Mouse (Mus musculus) kidney, embryonic 14.5 days (tissue): ENCODE data around the gene Fam163b. TPM values are rescaled to one million over a fixed set of nuclear protein-coding genes. Genes with fewer than 3 reads are reported as not detected.

Experiments
- ATAC-seq: fragments of 200-750 bp; cut with Nextera tagmentation; 2 replicates; pipeline ENCODE4 v1.8.0; 2017; ENCODE audit warnings: moderate number of reproducible peaks, mild to moderate bottlenecking, moderate TSS enrichment, moderate library complexity; ENCODE audit not compliant: low FRiP score, low TSS enrichment
- H3K27ac ChIP-seq: fragments of 300-500 bp; sonication (generic); 2 replicates; pipeline ENCODE4 v1.5.1; 2014; ENCODE audit warnings: low read depth, mild to moderate bottlenecking, low read length, moderate library complexity, mixed read lengths
- H3K27me3 ChIP-seq: fragments of 300-500 bp; sonication (generic); 2 replicates; pipeline ENCODE4 v1.6.1; 2014; ENCODE audit warnings: mild to moderate bottlenecking, low read length; ENCODE audit not compliant: control insufficient read depth, insufficient read depth
- H3K36me3 ChIP-seq: fragments of 300-500 bp; sonication (generic); 2 replicates; pipeline ENCODE4 v1.6.1; 2014; ENCODE audit warnings: low read length, mixed read lengths; ENCODE audit not compliant: control insufficient read depth, insufficient read depth
- H3K4me1 ChIP-seq: fragments of 300-500 bp; sonication (generic); 2 replicates; pipeline ENCODE4 v1.6.1; 2014; ENCODE audit warnings: low read length, mixed read lengths; ENCODE audit not compliant: control insufficient read depth, insufficient read depth
- H3K4me2 ChIP-seq: fragments of 300-500 bp; sonication (generic); replicated peaks from 2 replicates; pipeline ENCODE4 v1.6.1; 2014; ENCODE audit warnings: low read depth, mild to moderate bottlenecking, low read length
- H3K4me3 ChIP-seq: fragments of 300-500 bp; sonication (generic); 2 replicates; pipeline ENCODE4 v1.5.1; 2014; ENCODE audit warnings: mild to moderate bottlenecking, low read length
- H3K9ac ChIP-seq: fragments of 300-500 bp; sonication (generic); 2 replicates; pipeline ENCODE4 v1.6.1; 2014; ENCODE audit warnings: low read depth, mild to moderate bottlenecking, low read length, moderate library complexity
- H3K9me3 ChIP-seq: fragments of 300-500 bp; sonication (generic); 2 replicates; pipeline ENCODE4 v1.6.1; 2016; ENCODE audit warnings: low read length; ENCODE audit not compliant: control insufficient read depth
- WGBS: fragments of 180-500 bp; shearing (Covaris S2); extraction: QIAGEN DNeasy Blood & Tissue Kit; methylation state at CpG from one replicate; pipeline ENCODE4 v1.1.7; 2014; 5-methylcytosine and 5-hydroxymethylcytosine counted together
- polyA plus RNA-seq: library from polyadenylated mRNA; unstranded; fragments of >200 nt; fragmentation: Nextera tagmentation; extraction: Ambion mirVana; gene quantifications from 2 replicates; pipeline ENCODE4 v1.2.1, GENCODE M21; 2014

Fam163b gene
- polyA plus RNA-seq, 1 experiment from 2014 or later = not detected

DNA sequence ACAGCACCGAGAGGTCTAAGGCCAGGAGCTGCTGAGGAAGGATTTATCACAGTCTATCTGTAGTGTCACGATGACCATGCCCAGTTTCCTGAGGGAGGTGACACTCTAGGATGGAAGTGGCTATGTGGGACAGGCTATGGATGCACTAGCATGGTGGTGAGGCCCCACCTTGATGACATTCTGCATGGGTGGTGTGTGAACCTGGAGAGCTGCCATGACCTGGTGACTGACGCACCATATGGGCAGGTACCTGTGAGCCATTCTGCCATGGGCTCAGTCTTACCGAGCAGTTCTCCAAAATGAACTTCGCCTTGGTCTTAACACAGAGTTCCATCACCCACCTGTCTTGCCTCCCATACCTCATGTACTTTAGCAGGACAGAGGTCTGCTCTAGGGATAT is 54.7 kb downstream of the Fam163b start:
- 85% methylated on average over 5 of the region's 5 CpGs for WGBS

DNA sequence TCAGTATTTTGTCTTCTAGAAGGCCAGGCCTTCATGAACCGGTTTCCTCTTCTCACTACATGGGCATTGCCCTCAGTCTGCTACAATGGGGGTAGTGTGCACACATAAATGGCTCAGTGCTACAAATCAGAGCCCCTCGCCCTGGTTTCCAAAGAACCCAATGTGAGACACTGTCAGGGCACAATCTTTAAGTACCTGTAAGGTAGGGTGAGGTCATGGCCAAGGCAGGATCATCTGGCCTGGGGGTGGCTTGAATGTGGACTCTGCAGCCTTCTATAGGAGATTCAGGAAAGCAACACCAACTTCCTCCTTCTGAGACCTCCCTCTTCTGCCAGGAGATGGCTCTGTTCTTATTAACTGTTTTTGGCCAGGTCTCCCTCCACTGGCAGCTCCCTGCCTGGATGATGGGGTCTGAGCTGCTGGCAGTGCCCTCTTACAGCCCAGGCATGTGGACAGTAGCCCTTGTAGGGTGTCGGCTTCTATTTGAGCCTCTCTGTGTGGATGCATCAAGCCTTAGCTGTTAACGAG is 55.7 kb downstream of the Fam163b start:
- no peaks in the 10 kb centered on the region for H3K27me3 ChIP-seq
- no peaks in the 10 kb centered on the region for H3K9me3 ChIP-seq
- H3K36me3 ChIP-seq = no peaks in the 10 kb centered on the region
- no peak overlapping the region for H3K27ac ChIP-seq
- no peak overlapping the region for H3K9ac ChIP-seq
- no peak for ATAC-seq
- H3K4me3 ChIP-seq = no peak overlapping the region
- H3K4me1 ChIP-seq = peaks cover 24% of the 10 kb centered on the region; the same call in 1 of the 2 replicates
- 85% methylated on average over 4 of the region's 4 CpGs for WGBS
- no peak overlapping the region for H3K4me2 ChIP-seq

More for the DNA sequence above, 54.7 kb downstream of the Fam163b start:
- peaks cover 24% of the 10 kb centered on the region; the same call in 1 of the 2 replicates for H3K4me1 ChIP-seq
- no peaks in the 10 kb centered on the region for H3K9me3 ChIP-seq
- no peaks in the 10 kb centered on the region for H3K36me3 ChIP-seq
- H3K27ac ChIP-seq = no peak overlapping the region
- H3K4me3 ChIP-seq = no peak overlapping the region
- no peak overlapping the region for H3K4me2 ChIP-seq
- ATAC-seq = no peak
- no peak overlapping the region for H3K9ac ChIP-seq
- no peaks in the 10 kb centered on the region for H3K27me3 ChIP-seq

DNA sequence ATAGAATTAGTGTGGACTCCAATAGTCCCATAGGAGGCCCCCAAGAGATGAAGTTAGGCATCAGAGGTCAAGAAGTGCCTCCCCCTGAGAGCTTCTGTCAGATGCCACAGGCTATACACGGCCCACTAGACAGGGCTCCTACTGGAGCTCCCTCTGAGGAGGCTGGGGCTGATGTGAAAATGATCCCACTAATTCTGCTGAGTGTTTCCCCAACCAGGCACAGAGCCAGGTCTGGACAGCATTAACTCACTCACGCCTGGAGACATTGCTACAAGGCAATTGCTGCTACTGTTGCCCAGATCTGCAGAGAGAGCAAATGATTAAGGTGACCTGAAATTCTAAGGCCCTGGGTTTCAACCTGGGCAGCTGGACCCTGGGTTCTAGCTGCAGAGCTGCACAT is 56.5 kb downstream of the Fam163b start:
- Histone ChIP-seq H3K4me1 (peaks cover 24% of the 10 kb centered on the region; the same call in 1 of the 2 replicates), H3K27me3 (no peaks in the 10 kb centered on the region), H3K4me2 (no peak overlapping the region), H3K27ac (no peak overlapping the region), H3K4me3 (no peak overlapping the region), H3K9ac (no peak overlapping the region), H3K36me3 (no peaks in the 10 kb centered on the region), H3K9me3 (no peaks in the 10 kb centered on the region)
- ATAC-seq = no peak
- 18% methylated on average over 2 of the region's 2 CpGs for WGBS

DNA sequence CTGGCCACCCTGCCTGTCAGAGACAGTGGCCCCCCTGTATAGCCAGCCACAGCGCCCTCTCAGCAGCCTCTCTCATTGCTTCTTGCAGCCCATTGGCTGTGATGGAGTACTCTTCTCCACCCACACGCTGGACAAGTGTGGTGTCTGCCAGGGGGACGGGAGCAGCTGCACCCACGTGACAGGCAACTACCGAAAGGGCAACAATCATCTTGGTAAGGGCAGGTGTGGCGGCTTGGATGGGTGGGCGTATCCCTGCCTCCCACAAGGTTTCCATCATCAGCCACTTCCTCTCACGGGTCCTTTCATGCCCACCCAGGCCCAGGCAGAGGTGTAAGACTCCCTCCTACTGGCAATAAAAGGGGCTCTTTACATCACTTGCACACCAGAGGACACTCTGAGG is 57.3 kb downstream of the Fam163b start:
- Histone ChIP-seq H3K4me3 (no peak overlapping the region), H3K4me1 (peaks cover 24% of the 10 kb centered on the region; the same call in 1 of the 2 replicates), H3K27ac (no peak overlapping the region), H3K9me3 (no peaks in the 10 kb centered on the region), H3K27me3 (no peaks in the 10 kb centered on the region; the same call in 1 of the 2 replicates), H3K9ac (no peak overlapping the region), H3K36me3 (no peaks in the 10 kb centered on the region), H3K4me2 (no peak overlapping the region)
- 0 out of 2 replicates have a peak, but pooled peaks have one; percentile 65 for ATAC-seq
- 21% methylated on average over 8 of the region's 8 CpGs for WGBS

- no peaks in the 10 kb centered on the region for H3K9me3 ChIP-seq
- H3K4me2 ChIP-seq = no peak overlapping the region
- H3K9ac ChIP-seq = no peak overlapping the region
- H3K4me1 ChIP-seq = peaks cover 34% of the 10 kb centered on the region
- no peaks in the 10 kb centered on the region for H3K36me3 ChIP-seq
- no peak overlapping the region for H3K4me3 ChIP-seq
- 54% methylated on average over 12 of the region's 12 CpGs for WGBS
- no peak for ATAC-seq
- H3K27ac ChIP-seq = no peak overlapping the region
- no peaks in the 10 kb centered on the region; the same call in 1 of the 2 replicates for H3K27me3 ChIP-seq
Observed at GRCm38 (mm10) chr2:27083761-27084475, 58.4 kb downstream of the Fam163b start.

- no peak overlapping the region for H3K4me3 ChIP-seq
- 34% methylated on average over 2 of the region's 2 CpGs for WGBS
- H3K9me3 ChIP-seq = no peaks in the 10 kb centered on the region
- no peaks in the 10 kb centered on the region; the same call in 1 of the 2 replicates for H3K27me3 ChIP-seq
- H3K9ac ChIP-seq = no peak overlapping the region
- no peaks in the 10 kb centered on the region for H3K36me3 ChIP-seq
- peak overlapping the region; percentile 26 for H3K4me2 ChIP-seq
- H3K27ac ChIP-seq = no peak overlapping the region
- peak; percentile 6; the same call in 1 of the 2 replicates for ATAC-seq
- peaks cover 30% of the 10 kb centered on the region for H3K4me1 ChIP-seq
Observed at GRCm38 (mm10) chr2:27079649-27080048, 62.6 kb downstream of the Fam163b start.

DNA sequence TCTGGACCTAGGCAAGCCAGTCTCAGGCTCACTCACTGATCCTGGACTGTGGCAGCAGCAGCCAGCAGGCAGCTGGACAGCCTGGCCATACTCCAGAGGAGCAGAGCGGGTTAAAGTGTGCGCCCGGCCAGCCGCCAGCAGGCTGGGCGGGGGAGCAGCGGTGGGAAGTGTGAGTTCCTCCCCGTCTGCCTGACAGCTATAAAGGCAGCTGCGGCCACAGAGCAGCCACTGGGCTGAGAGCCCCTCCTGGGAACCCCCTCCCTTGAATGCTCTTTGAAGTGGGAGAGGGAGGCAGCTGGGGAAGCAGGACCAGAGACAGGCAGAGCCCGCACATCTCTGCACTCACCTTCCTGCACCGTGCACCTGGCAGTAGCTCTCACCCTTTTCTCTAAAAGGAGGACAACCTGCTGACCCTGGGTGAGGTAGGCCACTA is 63.1 kb downstream of the Fam163b start, which contains the start of gene Adamtsl2:
TSS of gene Adamtsl2 (plus strand) at position 228 of the 433 bp plus-strand sequence.
- H3K4me1 ChIP-seq = peaks cover 27% of the 10 kb centered on the region
- no peaks in the 10 kb centered on the region; the same call in 1 of the 2 replicates for H3K27me3 ChIP-seq
- peak within 1 kb of the TSS; percentile 26 for H3K4me2 ChIP-seq
- ATAC-seq = peak; percentile 84
- WGBS = under 1% methylated on average over 10 of the region's 10 CpGs
- no peaks in the 10 kb centered on the region for H3K9me3 ChIP-seq
- H3K9ac ChIP-seq = no peak within 1 kb of the TSS
- no peaks in the 10 kb centered on the region for H3K36me3 ChIP-seq
- no peak within 1 kb of the TSS; the same call in 1 of the 2 replicates for H3K27ac ChIP-seq
- H3K4me3 ChIP-seq = no peak within 1 kb of the TSS

DNA sequence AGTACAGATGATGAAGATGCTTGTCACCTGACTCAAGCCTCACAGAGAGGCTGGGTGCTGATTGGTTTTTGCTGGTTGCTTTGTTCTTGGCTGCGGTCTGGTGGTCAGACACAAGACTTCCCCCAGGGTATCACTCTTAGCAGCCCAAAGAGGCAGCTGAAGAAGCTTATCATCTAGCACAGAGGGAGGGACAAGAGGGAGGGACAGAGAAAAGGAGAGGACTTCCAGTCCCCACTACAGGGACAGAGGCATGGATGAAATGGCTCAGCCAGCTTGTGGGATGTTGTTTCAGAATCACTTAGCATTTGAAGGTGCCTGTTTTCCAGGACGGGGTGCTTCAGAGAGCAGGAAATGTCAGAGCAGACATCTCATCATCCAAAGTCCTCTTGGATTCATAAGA is 64.0 kb downstream of the Fam163b start:
- H3K27me3 ChIP-seq = no peaks in the 10 kb centered on the region; the same call in 1 of the 2 replicates
- no peaks in the 10 kb centered on the region for H3K36me3 ChIP-seq
- H3K9me3 ChIP-seq = no peaks in the 10 kb centered on the region
- peaks cover 20% of the 10 kb centered on the region for H3K4me1 ChIP-seq
- H3K4me3 ChIP-seq = no peak overlapping the region
- 27% methylated on average over 2 of the region's 2 CpGs for WGBS
- no peak overlapping the region for H3K9ac ChIP-seq
- H3K4me2 ChIP-seq = no peak overlapping the region
- no peak for ATAC-seq
- H3K27ac ChIP-seq = no peak overlapping the region

GRCm38 (mm10) chr2:27077655-27078244 is 64.5 kb downstream of the Fam163b start:
- H3K36me3 ChIP-seq = no peaks in the 10 kb centered on the region
- no peak overlapping the region for H3K27ac ChIP-seq
- WGBS = 68% methylated on average over 10 of the region's 10 CpGs
- no peaks in the 10 kb centered on the region for H3K9me3 ChIP-seq
- H3K9ac ChIP-seq = no peak overlapping the region
- no peak for ATAC-seq
- no peak overlapping the region for H3K4me3 ChIP-seq
- H3K27me3 ChIP-seq = no peaks in the 10 kb centered on the region; the same call in 1 of the 2 replicates
- H3K4me1 ChIP-seq = peaks cover 20% of the 10 kb centered on the region
- no peak overlapping the region for H3K4me2 ChIP-seq
